Mouse (Mus musculus) C2C12 (cell line): ENCODE results near the gene Gata2.

Experiments used
- CEBPB ChIP-seq: IDR thresholded peaks from one replicate; pipeline ENCODE4 v1.6.1; 2011; ENCODE audit warnings: low read depth, mild to moderate bottlenecking, control low read depth, moderate library complexity
- CTCF ChIP-seq: IDR thresholded peaks from one replicate; pipeline ENCODE4 v1.5.1; 2011; ENCODE audit not compliant: control insufficient read depth, insufficient read depth, insufficient read length
- FOSL1 ChIP-seq: IDR thresholded peaks from one replicate; pipeline ENCODE4 v1.8.0; 2011; ENCODE audit warnings: mild to moderate bottlenecking, low read length; ENCODE audit not compliant: poor library complexity, insufficient read depth, severe bottlenecking
- MAX ChIP-seq: IDR thresholded peaks from one replicate; pipeline ENCODE4 v1.6.1; 2011; ENCODE audit warnings: mild to moderate bottlenecking, control low read depth
- MYOG ChIP-seq: IDR thresholded peaks from one replicate; pipeline ENCODE4 v1.6.1; 2011; ENCODE audit not compliant: control insufficient read depth, insufficient read length; ENCODE audit errors: extremely low read depth
- USF1 ChIP-seq: IDR thresholded peaks from one replicate; pipeline ENCODE4 v1.6.1; 2011; ENCODE audit warnings: low read depth, mild to moderate bottlenecking, control low read depth, moderate library complexity

DNA sequence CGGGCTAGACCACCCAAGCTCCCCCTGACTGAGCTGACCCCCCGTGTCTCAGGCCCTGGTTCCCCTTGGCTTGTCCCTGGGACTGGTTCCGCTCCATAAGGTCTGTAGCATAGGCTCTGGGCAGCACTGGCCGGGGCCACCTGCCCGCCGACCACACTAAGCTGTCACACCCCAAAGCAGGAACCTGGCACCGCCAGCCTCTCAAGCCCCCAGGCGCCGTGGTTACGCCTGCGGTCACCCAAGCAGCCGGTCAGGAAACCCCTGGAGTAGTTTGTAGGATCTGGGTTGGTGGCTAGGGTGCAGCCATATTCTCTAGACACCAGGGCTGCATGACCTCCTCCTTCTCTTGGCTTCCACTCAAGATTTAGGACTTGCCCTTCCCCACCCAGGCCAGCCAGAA lies 35.5 kb downstream of the Gata2 start:
- TF ChIP-seq USF1 (no peak), CTCF (no peak), CEBPB (no peak), MYOG (no peak), MAX (no peak), FOSL1 (no peak)
